Mouse (Mus musculus) megakaryocyte, embryonic 14.5 days (primary cell): ENCODE measurements around the gene Xrcc6. TPM values are rescaled to one million over a fixed set of nuclear protein-coding genes. Genes with fewer than 3 reads are reported as not detected.

Experiments used
- H3K27me3 ChIP-seq: replicated peaks from 2 replicates; pipeline ENCODE3; 2012; ENCODE audit warnings: inconsistent platforms
- H3K36me3 ChIP-seq: replicated peaks from 2 replicates; pipeline ENCODE3; 2012; ENCODE audit warnings: low read length, inconsistent platforms, mixed read lengths
- H3K4me1 ChIP-seq: 2 replicates; pipeline ENCODE4 v1.6.1; 2012; ENCODE audit warnings: inconsistent platforms
- H3K4me3 ChIP-seq: replicated peaks from 2 replicates; pipeline ENCODE3; 2012; ENCODE audit warnings: moderate library complexity, mild to moderate bottlenecking, inconsistent platforms
- H3K9me3 ChIP-seq: 2 replicates; pipeline ENCODE4 v1.6.1; 2012; ENCODE audit warnings: inconsistent platforms
- FLI1 ChIP-seq: IDR thresholded peaks from 2 replicates; pipeline ENCODE4 v1.6.1; 2012; ENCODE audit warnings: low read length, inconsistent platforms, mixed read lengths
- GATA1 ChIP-seq: IDR thresholded peaks from 3 replicates; pipeline ENCODE4 v1.6.1; 2012; ENCODE audit warnings: mixed read lengths, low read length, inconsistent platforms, borderline replicate concordance
- polyA plus RNA-seq: library from polyadenylated mRNA; stranded (reverse); fragments of >175 nt; gene quantifications from 2 replicates; pipeline ENCODE4 v1.2.3, GENCODE M21; 2012; ENCODE audit warnings: low replicate concordance; ENCODE audit not compliant: insufficient read depth

Gene Xrcc6
- polyA plus RNA-seq, 1 experiment, result 8.1 TPM

GRCm38 (mm10) chr15:82040650-82041049 lies 53.0 kb downstream of the Xrcc6 start:
- Histone ChIP-seq H3K4me1 (peaks cover 35% of the 10 kb centered on the region), H3K4me3 (no peak overlapping the region), H3K27me3 (no peaks in the 10 kb centered on the region), H3K9me3 (no peaks in the 10 kb centered on the region), H3K36me3 (peaks cover 67% of the 10 kb centered on the region)
- TF ChIP-seq FLI1, result no peak
- no peak for TF ChIP-seq GATA1

DNA sequence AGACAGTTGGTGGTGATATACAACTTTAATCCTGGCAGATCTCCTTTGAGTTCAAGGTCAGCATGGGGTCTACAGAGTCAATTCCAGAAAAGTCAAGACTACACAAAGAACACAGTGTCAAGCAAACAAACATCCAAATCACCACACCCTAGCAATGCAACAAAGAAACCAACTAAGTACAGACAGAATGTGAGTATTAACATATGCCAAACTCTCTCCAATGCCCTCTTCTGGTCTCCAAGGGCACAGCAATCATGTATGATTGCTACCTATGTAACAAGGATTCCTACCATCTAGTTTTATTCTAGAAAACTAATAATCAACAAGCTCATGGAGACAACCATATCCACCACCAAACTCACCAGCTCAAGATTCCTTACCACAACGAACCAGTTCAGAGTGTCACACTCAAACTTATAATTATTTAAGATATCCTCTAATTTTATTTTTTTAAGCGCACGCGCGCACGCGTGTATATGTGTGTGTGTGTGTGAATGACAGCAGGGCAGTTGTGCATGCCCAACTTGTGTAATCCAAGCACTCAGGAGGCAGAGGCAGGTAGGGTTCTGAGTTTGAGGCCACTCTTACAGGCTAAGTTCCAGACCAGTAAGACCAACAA lies 56.6 kb downstream of the Xrcc6 start:
- H3K27me3 ChIP-seq, result no peaks in the 10 kb centered on the region
- H3K4me1 ChIP-seq, result peaks cover 45% of the 10 kb centered on the region
- no peak overlapping the region for H3K4me3 ChIP-seq
- H3K36me3 ChIP-seq, result peaks cover 35% of the 10 kb centered on the region
- no peak for TF ChIP-seq GATA1
- TF ChIP-seq FLI1, result no peak
- H3K9me3 ChIP-seq, result no peaks in the 10 kb centered on the region

GRCm38 (mm10) chr15:82046246-82046891 lies 58.7 kb downstream of the Xrcc6 start:
- Histone ChIP-seq H3K36me3 (peaks cover 18% of the 10 kb centered on the region), H3K27me3 (peaks cover 1% of the 10 kb centered on the region), H3K9me3 (no peaks in the 10 kb centered on the region), H3K4me3 (peak overlapping the region; percentile 97), H3K4me1 (peaks cover 30% of the 10 kb centered on the region)
- TF ChIP-seq GATA1, result no peak
- TF ChIP-seq FLI1, result no peak

- Histone ChIP-seq H3K4me1 (peaks cover 32% of the 10 kb centered on the region), H3K4me3 (peak within 1 kb of the TSS; percentile 97), H3K9me3 (no peaks in the 10 kb centered on the region), H3K27me3 (peaks cover 6% of the 10 kb centered on the region), H3K36me3 (peaks cover 15% of the 10 kb centered on the region)
- peak; percentile 65; the same call in 1 of the 2 replicates for TF ChIP-seq FLI1
- no peak for TF ChIP-seq GATA1
Measured at GRCm38 (mm10) chr15:82047080-82047883, 59.6 kb downstream of the Xrcc6 start, which contains the start of gene Snu13. Gene Snu13 (minus strand): TSS chr15:82047598.

GRCm38 (mm10) chr15:82052544-82052943 lies 64.9 kb downstream of the Xrcc6 start:
- H3K27me3 ChIP-seq, result peaks cover 17% of the 10 kb centered on the region
- TF ChIP-seq GATA1 (no peak), FLI1 (no peak)

DNA sequence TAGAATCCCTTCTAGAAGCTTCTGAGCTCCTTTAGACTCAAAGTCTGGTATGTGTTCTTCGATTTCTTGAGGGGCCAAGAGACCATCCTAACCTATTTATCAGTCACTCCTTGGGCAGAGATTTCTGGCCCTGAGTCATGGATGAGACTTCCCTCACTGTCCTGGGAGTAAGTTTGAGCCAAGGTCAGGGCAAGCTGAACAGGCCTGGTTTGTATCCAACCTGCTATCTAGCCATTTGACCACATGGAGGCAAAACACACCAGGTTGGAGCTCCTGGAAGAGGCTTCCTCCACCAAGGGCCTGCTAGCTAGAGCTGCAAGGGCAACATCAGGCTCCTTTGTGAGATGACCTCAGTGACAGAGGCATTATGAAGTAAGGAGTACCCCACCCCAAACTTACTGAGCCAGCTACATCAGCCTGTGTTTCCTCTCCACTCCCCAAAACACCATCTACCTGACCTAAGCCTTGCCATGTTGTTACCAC lies 71.1 kb downstream of the Xrcc6 start, which contains the start of gene 4930407I10Rik:
Gene 4930407I10Rik, plus strand, starts transcription at position 433 of the 483 bp plus-strand sequence.
- TF ChIP-seq FLI1 (no peak), GATA1 (no peak)
- Histone ChIP-seq H3K4me3 (no peak within 1 kb of the TSS), H3K27me3 (peaks cover 53% of the 10 kb centered on the region)

More at GRCm38 (mm10) chr15:82052544-82052943, 64.9 kb downstream of the Xrcc6 start:
- Histone ChIP-seq H3K36me3 (no peaks in the 10 kb centered on the region), H3K4me3 (no peak overlapping the region), H3K9me3 (no peaks in the 10 kb centered on the region), H3K4me1 (peaks cover 26% of the 10 kb centered on the region)

DNA sequence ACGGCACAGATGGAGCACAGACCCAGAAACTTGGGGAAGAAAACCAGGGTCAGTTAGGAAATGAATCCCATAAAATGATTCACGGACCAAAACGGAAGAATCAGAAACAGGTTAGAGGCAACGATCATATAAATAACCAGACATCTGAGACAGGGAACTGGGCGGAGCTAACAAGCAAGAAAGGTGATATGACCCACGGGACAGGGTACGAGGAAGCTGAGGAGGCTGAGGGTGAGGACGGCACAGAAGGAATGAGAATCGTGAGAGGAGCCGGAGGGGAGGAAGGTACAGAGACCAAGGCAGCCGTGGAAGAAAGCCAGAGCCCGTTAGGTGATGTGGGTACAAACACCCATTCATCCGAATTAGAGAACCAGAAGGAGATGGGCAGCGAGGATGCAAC lies 76.3 kb downstream of the Xrcc6 start:
- H3K27me3 ChIP-seq, result peaks cover 84% of the 10 kb centered on the region
- TF ChIP-seq FLI1 (no peak), GATA1 (no peak)
- H3K9me3 ChIP-seq, result no peaks in the 10 kb centered on the region
- H3K36me3 ChIP-seq, result no peaks in the 10 kb centered on the region
- H3K4me1 ChIP-seq, result peaks cover 5% of the 10 kb centered on the region; the same call in 1 of the 2 replicates
- no peak overlapping the region for H3K4me3 ChIP-seq

More for the DNA sequence above, 71.1 kb downstream of the Xrcc6 start, which contains the start of gene 4930407I10Rik:
- Histone ChIP-seq H3K4me1 (peaks cover 14% of the 10 kb centered on the region), H3K9me3 (no peaks in the 10 kb centered on the region), H3K36me3 (no peaks in the 10 kb centered on the region)

DNA sequence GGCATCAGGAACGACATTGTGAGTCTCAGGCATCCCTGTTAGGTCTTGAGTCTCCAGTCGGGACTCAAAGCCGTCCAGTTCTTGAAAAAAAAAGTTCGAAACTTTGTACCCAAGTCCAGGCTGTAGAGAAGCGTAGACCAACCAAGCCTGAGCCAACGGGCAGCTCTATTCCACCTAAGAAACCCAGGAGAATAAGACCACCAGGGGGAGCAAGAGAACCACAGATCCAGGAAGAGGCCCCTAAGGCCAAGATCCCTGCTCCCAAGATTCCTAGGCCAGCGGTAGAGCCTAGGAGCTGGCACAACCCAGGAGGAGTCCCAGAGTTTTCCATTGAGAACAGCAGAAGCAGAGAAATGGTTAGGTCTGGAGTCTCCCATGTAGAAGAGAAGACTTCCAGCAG lies 77.9 kb downstream of the Xrcc6 start:
- TF ChIP-seq FLI1, result no peak
- no peak for TF ChIP-seq GATA1
- peaks cover 11% of the 10 kb centered on the region; the same call in 1 of the 2 replicates for H3K4me1 ChIP-seq
- H3K9me3 ChIP-seq, result peaks cover 8% of the 10 kb centered on the region
- H3K27me3 ChIP-seq, result peaks cover 82% of the 10 kb centered on the region
- no peak overlapping the region for H3K4me3 ChIP-seq
- no peaks in the 10 kb centered on the region for H3K36me3 ChIP-seq

DNA sequence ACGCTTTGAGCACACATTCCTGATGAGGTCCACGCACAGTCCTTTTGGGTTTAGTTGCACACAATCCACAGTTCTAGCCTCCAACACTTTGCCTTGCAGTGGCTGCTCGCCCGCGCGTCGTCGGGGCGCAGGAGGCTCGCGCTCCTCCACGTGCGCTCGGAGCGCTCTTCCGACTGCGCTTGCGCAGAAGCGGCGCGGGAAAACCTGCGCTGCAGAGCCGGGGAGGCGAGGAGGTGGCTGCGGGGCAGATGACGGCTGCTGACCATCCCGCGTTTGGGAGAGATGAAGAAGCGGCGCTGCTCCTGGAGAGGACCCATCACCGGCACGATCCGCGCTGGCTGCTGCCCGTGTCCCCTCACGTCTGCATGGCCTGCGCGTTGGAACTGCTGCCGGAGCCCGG lies 82.3 kb downstream of the Xrcc6 start, which contains the start of gene Mei1:
Gene Mei1, plus strand, starts transcription at position 99 of the 400 bp plus-strand sequence.
- Histone ChIP-seq H3K36me3 (no peaks in the 10 kb centered on the region), H3K9me3 (peaks cover 12% of the 10 kb centered on the region), H3K27me3 (peaks cover 66% of the 10 kb centered on the region), H3K4me1 (peaks cover 11% of the 10 kb centered on the region; the same call in 1 of the 2 replicates), H3K4me3 (peak within 1 kb of the TSS; percentile 46)
- TF ChIP-seq FLI1, result no peak
- no peak for TF ChIP-seq GATA1
